Mouse (Mus musculus): Measurements from ENCODE around the gene Gm26920. TPM values are rescaled to one million over a fixed set of nuclear protein-coding genes. Genes with fewer than 3 reads are reported as not detected.

Gm26920 gene
- polyA plus RNA-seq, 1 experiment from 2014 or later, result 2.3 TPM

- WGBS, result 65% methylated on average over 9 of the region's 9 CpGs
- Histone ChIP-seq H3K27me3 (no peaks in the 10 kb centered on the region), H3K4me2 (replicated peaks) (no peak overlapping the region), H3K27ac (replicated peaks) (no peak overlapping the region), H3K9ac (replicated peaks) (no peak overlapping the region), H3K36me3 (peaks cover 6% of the 10 kb centered on the region; the same call in 1 of the 2 replicates), H3K9me3 (no peaks in the 10 kb centered on the region), H3K4me3 (no peak overlapping the region), H3K4me1 (0 out of 2 replicates have a peak, but pooled peaks cover 5% of the 10 kb centered on the region)
- no peak for ATAC-seq (replicated peaks)
Measured at GRCm38 (mm10) chr7:30044354-30044753, 45.9 kb downstream of the Gm26920 start.

- Histone ChIP-seq H3K36me3 (peaks cover 29% of the 10 kb centered on the region), H3K4me3 (no peak overlapping the region), H3K27ac (replicated peaks) (no peak overlapping the region), H3K27me3 (no peaks in the 10 kb centered on the region), H3K9ac (replicated peaks) (no peak overlapping the region), H3K4me2 (replicated peaks) (no peak overlapping the region), H3K4me1 (no peaks in the 10 kb centered on the region), H3K9me3 (no peaks in the 10 kb centered on the region)
- ATAC-seq (replicated peaks), result no peak
- 95% methylated on average over 12 of the region's 12 CpGs for WGBS
Measured at GRCm38 (mm10) chr7:30034331-30034730, 55.9 kb downstream of the Gm26920 start.

DNA sequence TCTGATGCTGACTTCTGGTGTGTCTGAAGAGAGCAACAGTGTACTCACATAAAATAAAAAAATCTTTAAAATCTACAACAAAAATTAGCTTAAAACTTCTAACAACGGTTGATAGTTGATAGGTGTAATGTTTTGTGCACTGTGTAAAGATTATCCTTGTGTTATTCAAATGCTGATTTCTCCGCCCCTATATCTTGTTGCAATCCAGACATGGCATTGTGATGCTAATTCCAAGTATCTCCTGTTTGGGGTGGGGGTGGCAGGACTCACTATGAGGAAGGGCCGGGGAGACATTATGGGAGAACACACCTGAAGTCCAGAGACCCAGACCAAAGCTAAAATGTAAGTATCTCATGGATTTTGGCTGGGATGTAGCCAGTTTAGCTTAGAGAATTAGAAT lies 58.8 kb downstream of the Gm26920 start:
- no peak overlapping the region for H3K9ac ChIP-seq (replicated peaks)
- H3K36me3 ChIP-seq, result peaks cover 5% of the 10 kb centered on the region
- no peak overlapping the region for H3K27ac ChIP-seq (replicated peaks)
- no peak overlapping the region for H3K4me3 ChIP-seq
- WGBS, result 59% methylated on average over 3 of the region's 3 CpGs
- no peaks in the 10 kb centered on the region for H3K27me3 ChIP-seq
- no peaks in the 10 kb centered on the region for H3K4me1 ChIP-seq
- ATAC-seq (replicated peaks), result no peak
- H3K4me2 ChIP-seq (replicated peaks), result no peak overlapping the region
- H3K9me3 ChIP-seq, result no peaks in the 10 kb centered on the region

DNA sequence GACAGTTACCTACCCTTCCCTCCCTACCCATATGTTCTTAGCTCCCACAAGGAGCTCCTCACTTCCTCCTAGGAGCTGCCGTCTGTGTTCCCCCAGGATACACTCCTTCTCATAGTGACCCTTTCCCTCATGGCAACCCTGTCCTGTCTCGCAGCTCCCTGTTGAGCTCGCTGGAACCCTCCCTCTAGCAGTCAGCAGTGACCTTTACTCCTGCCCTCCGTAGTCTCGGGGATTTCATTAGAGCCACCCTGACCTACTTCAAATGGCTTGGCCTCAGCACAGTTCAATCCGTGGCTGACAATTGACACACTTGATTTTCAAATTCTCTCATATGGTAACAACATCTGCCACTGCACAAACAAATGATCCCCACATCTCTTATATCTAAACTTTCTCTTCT lies 59.5 kb downstream of the Gm26920 start:
- no peak overlapping the region for H3K4me3 ChIP-seq
- WGBS, result 49% methylated on average over 6 of the region's 6 CpGs
- no peaks in the 10 kb centered on the region for H3K27me3 ChIP-seq
- no peak for ATAC-seq (replicated peaks)
- H3K27ac ChIP-seq (replicated peaks), result no peak overlapping the region
- no peak overlapping the region for H3K4me2 ChIP-seq (replicated peaks)
- H3K9ac ChIP-seq (replicated peaks), result no peak overlapping the region
- H3K9me3 ChIP-seq, result no peaks in the 10 kb centered on the region
- peaks cover 8% of the 10 kb centered on the region; the same call in 1 of the 2 replicates for H3K36me3 ChIP-seq
- H3K4me1 ChIP-seq, result no peaks in the 10 kb centered on the region

DNA sequence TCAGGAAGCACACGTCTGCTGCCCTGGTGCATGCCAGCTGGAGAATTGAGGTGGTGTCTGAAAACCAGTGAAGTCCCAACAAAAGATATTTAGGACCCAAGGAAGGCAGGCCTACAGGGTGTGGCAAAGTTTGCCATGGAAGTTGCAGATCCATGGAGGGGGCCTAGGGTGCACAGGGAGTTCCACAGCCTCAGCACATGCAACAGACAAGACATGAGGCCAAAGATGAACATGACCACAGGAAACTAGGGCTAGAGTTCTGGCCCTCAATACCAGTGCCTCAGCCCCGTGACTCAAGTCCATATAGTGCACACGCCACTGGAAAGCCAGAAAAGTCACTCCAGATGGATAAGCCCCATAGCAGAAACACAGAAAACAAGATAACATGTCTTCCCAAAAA lies 61.6 kb downstream of the Gm26920 start:
- 91% methylated on average over 3 of the region's 3 CpGs for WGBS
- no peaks in the 10 kb centered on the region for H3K4me1 ChIP-seq

DNA sequence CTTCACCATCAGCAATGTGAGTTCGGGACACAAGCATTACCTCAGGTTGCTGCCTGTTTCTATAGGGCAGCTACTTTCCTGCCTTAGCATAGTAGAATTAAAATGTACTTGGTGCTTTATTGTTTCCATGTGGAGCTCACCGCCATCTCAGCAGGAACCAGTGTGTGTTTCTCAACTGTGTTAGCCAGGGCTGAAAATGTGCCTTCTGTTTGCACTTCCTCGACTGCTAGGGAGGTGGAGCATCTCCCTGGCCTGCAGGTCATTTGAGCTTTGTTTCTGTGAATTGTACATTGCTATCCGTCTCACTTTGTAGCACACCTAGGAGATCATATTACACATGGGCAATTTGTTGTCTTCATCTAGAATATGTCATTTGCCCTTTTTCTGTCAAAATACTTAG lies 62.9 kb downstream of the Gm26920 start:
- no peaks in the 10 kb centered on the region for H3K4me1 ChIP-seq
- peaks cover 32% of the 10 kb centered on the region for H3K36me3 ChIP-seq
- 72% methylated on average over 4 of the region's 4 CpGs for WGBS
- H3K9me3 ChIP-seq, result no peaks in the 10 kb centered on the region
- no peak overlapping the region for H3K27ac ChIP-seq (replicated peaks)
- no peaks in the 10 kb centered on the region for H3K27me3 ChIP-seq
- H3K9ac ChIP-seq (replicated peaks), result no peak overlapping the region
- no peak for ATAC-seq (replicated peaks)
- no peak overlapping the region for H3K4me3 ChIP-seq
- no peak overlapping the region for H3K4me2 ChIP-seq (replicated peaks)

More for the DNA sequence above, 61.6 kb downstream of the Gm26920 start:
- no peak overlapping the region for H3K4me2 ChIP-seq (replicated peaks)
- H3K36me3 ChIP-seq, result peaks cover 19% of the 10 kb centered on the region
- no peaks in the 10 kb centered on the region for H3K9me3 ChIP-seq
- ATAC-seq (replicated peaks), result no peak
- no peak overlapping the region for H3K9ac ChIP-seq (replicated peaks)
- no peak overlapping the region for H3K4me3 ChIP-seq
- H3K27ac ChIP-seq (replicated peaks), result no peak overlapping the region
- no peaks in the 10 kb centered on the region for H3K27me3 ChIP-seq

GRCm38 (mm10) chr7:30025358-30025757 lies 64.9 kb downstream of the Gm26920 start:
- Histone ChIP-seq H3K36me3 (peaks cover 38% of the 10 kb centered on the region), H3K9me3 (no peaks in the 10 kb centered on the region)
- no peak for ATAC-seq (replicated peaks)

GRCm38 (mm10) chr7:30023800-30024199 lies 66.4 kb downstream of the Gm26920 start:
- no peak overlapping the region for H3K4me2 ChIP-seq (replicated peaks)
- ATAC-seq (replicated peaks), result no peak
- no peak overlapping the region for H3K9ac ChIP-seq (replicated peaks)
- H3K4me3 ChIP-seq, result no peak overlapping the region
- H3K27ac ChIP-seq (replicated peaks), result no peak overlapping the region
- peaks cover 46% of the 10 kb centered on the region for H3K36me3 ChIP-seq
- WGBS, result 89% methylated on average over 8 of the region's 8 CpGs
- H3K4me1 ChIP-seq, result no peaks in the 10 kb centered on the region
- no peaks in the 10 kb centered on the region for H3K27me3 ChIP-seq
- H3K9me3 ChIP-seq, result no peaks in the 10 kb centered on the region

More at GRCm38 (mm10) chr7:30025358-30025757, 64.9 kb downstream of the Gm26920 start:
- 84% methylated on average over 5 of the region's 5 CpGs for WGBS
- Histone ChIP-seq H3K4me3 (no peak overlapping the region), H3K9ac (replicated peaks) (no peak overlapping the region), H3K4me2 (replicated peaks) (no peak overlapping the region), H3K27me3 (no peaks in the 10 kb centered on the region), H3K27ac (replicated peaks) (no peak overlapping the region), H3K4me1 (no peaks in the 10 kb centered on the region)

- H3K27ac ChIP-seq (replicated peaks), result no peak overlapping the region
- no peak overlapping the region for H3K4me3 ChIP-seq
- no peak overlapping the region for H3K4me2 ChIP-seq (replicated peaks)
- H3K27me3 ChIP-seq, result no peaks in the 10 kb centered on the region
- H3K9me3 ChIP-seq, result no peaks in the 10 kb centered on the region
- WGBS, result 95% methylated on average over 9 of the region's 9 CpGs
- no peaks in the 10 kb centered on the region for H3K4me1 ChIP-seq
- H3K9ac ChIP-seq (replicated peaks), result no peak overlapping the region
- ATAC-seq (replicated peaks), result no peak
- peaks cover 51% of the 10 kb centered on the region for H3K36me3 ChIP-seq
Measured at GRCm38 (mm10) chr7:30023324-30023723, 66.9 kb downstream of the Gm26920 start.

DNA sequence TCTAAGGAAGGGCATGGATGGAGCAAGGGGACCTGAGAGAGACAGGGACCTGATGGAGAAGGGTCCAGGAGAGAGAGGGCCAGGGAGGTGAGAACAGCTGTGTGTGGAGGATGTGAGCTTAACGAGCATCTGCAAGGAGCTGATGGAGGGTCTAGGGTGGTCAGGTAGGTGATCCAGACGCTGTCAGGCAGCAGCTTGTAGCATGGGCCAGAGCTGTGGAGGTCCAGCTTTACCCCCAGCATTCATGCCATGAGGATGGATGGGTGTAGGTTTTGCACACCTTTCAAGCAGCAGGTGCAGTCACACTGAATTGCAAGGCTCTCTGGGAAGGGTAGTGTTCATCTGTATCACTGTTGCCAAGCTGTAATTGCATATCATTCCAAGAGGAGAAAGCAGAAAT lies 70.7 kb downstream of the Gm26920 start:
- H3K27me3 ChIP-seq, result no peaks in the 10 kb centered on the region
- peaks cover 61% of the 10 kb centered on the region for H3K36me3 ChIP-seq
- no peaks in the 10 kb centered on the region for H3K9me3 ChIP-seq
- no peak for ATAC-seq (replicated peaks)
- no peaks in the 10 kb centered on the region for H3K4me1 ChIP-seq
- H3K4me2 ChIP-seq (replicated peaks), result no peak overlapping the region
- no peak overlapping the region for H3K9ac ChIP-seq (replicated peaks)
- no peak overlapping the region for H3K4me3 ChIP-seq
- no peak overlapping the region for H3K27ac ChIP-seq (replicated peaks)
- 87% methylated on average over 2 of the region's 2 CpGs for WGBS

DNA sequence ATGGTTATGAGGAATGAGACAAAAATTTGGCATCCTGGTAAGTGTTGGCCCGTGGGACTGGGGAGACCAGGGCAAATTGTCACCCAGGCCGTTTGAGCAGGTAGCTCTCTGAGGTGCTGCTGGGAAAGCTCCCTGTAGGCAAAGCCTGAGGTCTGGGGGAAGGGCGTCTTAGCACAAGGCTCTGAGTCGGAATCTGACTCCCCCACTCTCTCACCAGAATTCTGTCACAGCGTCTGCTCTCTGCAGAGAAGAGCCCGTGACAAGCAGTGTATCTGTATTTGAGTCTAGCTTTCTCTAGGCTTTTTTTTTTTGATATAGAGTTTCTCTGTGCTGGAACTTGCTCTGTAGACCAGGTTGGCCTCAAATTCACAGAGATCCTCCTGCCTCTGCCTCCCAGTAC lies 73.0 kb downstream of the Gm26920 start:
- peaks cover 48% of the 10 kb centered on the region for H3K36me3 ChIP-seq
- H3K9me3 ChIP-seq, result no peaks in the 10 kb centered on the region
- ATAC-seq (replicated peaks), result no peak
- 93% methylated on average over 6 of the region's 6 CpGs for WGBS
- H3K27ac ChIP-seq (replicated peaks), result no peak overlapping the region
- H3K27me3 ChIP-seq, result no peaks in the 10 kb centered on the region
- no peak overlapping the region for H3K4me2 ChIP-seq (replicated peaks)
- H3K4me3 ChIP-seq, result no peak overlapping the region
- H3K4me1 ChIP-seq, result no peaks in the 10 kb centered on the region
- no peak overlapping the region for H3K9ac ChIP-seq (replicated peaks)

GRCm38 (mm10) chr7:30012956-30013363 lies 77.2 kb downstream of the Gm26920 start:
- Histone ChIP-seq H3K4me1 (peaks cover 19% of the 10 kb centered on the region), H3K36me3 (peaks cover 28% of the 10 kb centered on the region), H3K4me2 (replicated peaks) (no peak overlapping the region), H3K9ac (replicated peaks) (no peak overlapping the region), H3K27me3 (no peaks in the 10 kb centered on the region), H3K4me3 (no peak overlapping the region), H3K27ac (replicated peaks) (no peak overlapping the region), H3K9me3 (no peaks in the 10 kb centered on the region)
- ATAC-seq (replicated peaks), result peak; percentile 51
- WGBS, result 68% methylated on average over 4 of the region's 4 CpGs

DNA sequence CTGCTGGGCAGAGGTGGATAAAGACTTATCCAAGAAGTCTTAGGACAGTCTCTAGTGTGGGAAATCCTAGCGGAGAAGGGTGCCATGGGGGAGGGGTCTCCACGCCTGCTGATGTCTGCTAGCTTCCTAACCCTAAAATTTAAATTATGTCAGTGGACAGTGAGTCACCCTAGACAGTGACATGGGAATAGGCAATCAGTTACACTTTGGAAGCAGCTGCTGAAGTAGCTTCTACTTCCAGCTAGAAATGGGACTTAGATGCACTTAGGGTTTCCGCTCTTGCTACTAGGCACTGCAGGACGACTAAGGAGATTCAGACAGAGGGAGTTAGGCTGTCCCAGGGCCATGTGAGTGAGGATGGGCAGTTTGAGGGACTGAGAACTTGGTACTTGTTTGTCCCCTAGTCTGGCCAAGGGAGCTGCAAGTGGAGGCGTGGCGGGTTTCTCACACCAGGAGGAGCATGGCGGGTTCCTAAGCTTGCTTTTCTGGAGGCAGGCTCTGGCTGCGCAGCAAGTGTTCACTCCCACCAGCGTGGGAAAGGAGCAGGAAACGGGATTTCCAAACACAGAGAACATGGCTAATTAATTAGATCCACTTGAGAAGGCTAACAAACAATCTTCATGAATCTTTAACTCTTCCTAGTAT lies 79.5 kb downstream of the Gm26920 start:
- H3K9me3 ChIP-seq, result no peaks in the 10 kb centered on the region
- ATAC-seq (replicated peaks), result no peak
- H3K36me3 ChIP-seq, result peaks cover 21% of the 10 kb centered on the region
- no peak overlapping the region for H3K4me2 ChIP-seq (replicated peaks)
- peaks cover 19% of the 10 kb centered on the region for H3K4me1 ChIP-seq
- H3K27me3 ChIP-seq, result no peaks in the 10 kb centered on the region
- no peak overlapping the region for H3K9ac ChIP-seq (replicated peaks)
- 79% methylated on average over 10 of the region's 10 CpGs for WGBS
- no peak overlapping the region for H3K4me3 ChIP-seq
- 0 out of 2 replicates have a peak overlapping the region, but pooled peaks have one; percentile 56 for H3K27ac ChIP-seq (replicated peaks)

Measured in forebrain, embryonic 15.5 days (tissue).